Mouse (Mus musculus): Measurements from ENCODE around the gene P2ry6.

Gene P2ry6

GRCm38 (mm10) chr7:100988092-100988491 lies 13.6 kb upstream of the P2ry6 start:
- peak; percentile 78 for DNase-seq (ENCODE audit: low read depth, low spot score)

- DNase-seq (ENCODE audit: low read depth, low spot score), result peak; percentile 68
Measured at GRCm38 (mm10) chr7:100984452-100985395, 10.3 kb upstream of the P2ry6 start.

GRCm38 (mm10) chr7:100979175-100979574 lies 4.7 kb upstream of the P2ry6 start:
- no peak for DNase-seq (ENCODE audit: low read depth, low spot score)

- DNase-seq (ENCODE audit: low read depth, low spot score), result no peak
Measured at GRCm38 (mm10) chr7:100978171-100978570, 3.7 kb upstream of the P2ry6 start.

- DNase-seq (ENCODE audit: low read depth, low spot score), result no peak
Measured at GRCm38 (mm10) chr7:100972875-100973274, 1.6 kb downstream of the P2ry6 start.

GRCm38 (mm10) chr7:100968874-100969659 lies 5.4 kb downstream of the P2ry6 start:
- no peak for DNase-seq (ENCODE audit: low read depth, low spot score)

GRCm38 (mm10) chr7:100968376-100968775 lies 6.1 kb downstream of the P2ry6 start:
- no peak for DNase-seq (ENCODE audit: low read depth, low spot score)

- DNase-seq (ENCODE audit: low read depth, low spot score), result peak; percentile 57
Measured at GRCm38 (mm10) chr7:100967850-100968249, 6.6 kb downstream of the P2ry6 start.

- DNase-seq (ENCODE audit: low read depth, low spot score), result no peak
Measured at GRCm38 (mm10) chr7:100966014-100966413, 8.4 kb downstream of the P2ry6 start.

GRCm38 (mm10) chr7:100965079-100965478 lies 9.4 kb downstream of the P2ry6 start:
- peak; percentile 76 for DNase-seq (ENCODE audit: low read depth, low spot score)

GRCm38 (mm10) chr7:100964242-100964641 lies 10.2 kb downstream of the P2ry6 start:
- no peak for DNase-seq (ENCODE audit: low read depth, low spot score)

GRCm38 (mm10) chr7:100963381-100963780 lies 11.1 kb downstream of the P2ry6 start:
- DNase-seq (ENCODE audit: low read depth, low spot score), result no peak

- no peak for DNase-seq (ENCODE audit: low read depth, low spot score)
Measured at GRCm38 (mm10) chr7:100961146-100961545, 13.3 kb downstream of the P2ry6 start.

GRCm38 (mm10) chr7:100960462-100960861 lies 14.0 kb downstream of the P2ry6 start:
- no peak for DNase-seq (ENCODE audit: low read depth, low spot score)

GRCm38 (mm10) chr7:100958426-100958825 lies 16.0 kb downstream of the P2ry6 start:
- DNase-seq (ENCODE audit: low read depth, low spot score), result peak; percentile 83

GRCm38 (mm10) chr7:100952686-100953085 lies 21.8 kb downstream of the P2ry6 start:
- DNase-seq (ENCODE audit: low read depth, low spot score), result no peak

GRCm38 (mm10) chr7:100951903-100952302 lies 22.5 kb downstream of the P2ry6 start:
- no peak for DNase-seq (ENCODE audit: low read depth, low spot score)

- DNase-seq (ENCODE audit: low read depth, low spot score), result no peak
Measured at GRCm38 (mm10) chr7:100950481-100951010, 23.9 kb downstream of the P2ry6 start.

- DNase-seq (ENCODE audit: low read depth, low spot score), result no peak
Measured at GRCm38 (mm10) chr7:100950031-100950430, 24.4 kb downstream of the P2ry6 start.

- DNase-seq (ENCODE audit: low read depth, low spot score), result no peak
Measured at GRCm38 (mm10) chr7:100944738-100945137, 29.7 kb downstream of the P2ry6 start.

GRCm38 (mm10) chr7:100944306-100944705 lies 30.1 kb downstream of the P2ry6 start:
- no peak for DNase-seq (ENCODE audit: low read depth, low spot score)

All from ZHBTc4 (cell line).